In the genomic region with DNA sequence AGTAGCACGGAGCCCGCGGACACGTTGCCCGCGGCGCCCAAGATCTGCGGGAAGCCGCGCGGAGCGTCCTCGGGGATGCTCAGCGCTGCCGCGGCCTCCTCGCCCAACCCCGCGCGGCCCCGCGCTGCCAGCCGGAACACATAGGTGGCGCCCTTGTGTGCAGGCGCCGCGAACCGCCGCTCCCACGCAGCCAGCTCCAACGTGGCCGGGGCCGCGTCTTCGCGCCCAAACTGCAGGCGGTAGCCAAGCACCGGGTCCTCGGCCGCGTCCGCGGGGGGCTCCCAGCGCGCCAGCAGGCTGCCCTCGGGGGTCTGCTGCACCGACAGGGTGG, we compare ENCODE assay signal across 7 mouse cellular contexts. TPM values are rescaled to one million over a fixed set of nuclear protein-coding genes. Genes with fewer than 3 reads are reported as not detected.
DNase-seq lines count a peak whose midpoint lies in the region; ATAC-seq and TF ChIP-seq lines count a peak whose summit lies in the region.

No protein-coding gene starts in this region.

- no peak for TF ChIP-seq POLR2A in brain, embryonic 14.5 days (IDR thresholded peaks at IDR 0.05; ENCODE audit: borderline replicate concordance, extremely low read depth, insufficient read depth, insufficient read length, poor library complexity, severe bottlenecking)
- TF ChIP-seq POLR2A in myocyte (IDR thresholded peaks at IDR 0.05; ENCODE audit: insufficient read length, low read depth), result no peak

- H3K27me3 ChIP-seq in embryonic facial prominence, embryonic 13.5 days, result no peaks in the 10 kb centered on the region
- peaks cover 20% of the 10 kb centered on the region for H3K27me3 ChIP-seq in heart, embryonic 12.5 days (replicated peaks)
- H3K27me3 ChIP-seq in kidney, embryonic 15.5 days, result no peaks in the 10 kb centered on the region
- H3K27me3 ChIP-seq in liver, embryonic 12.5 days (replicated peaks), result peaks cover 62% of the 10 kb centered on the region
- H3K27me3 ChIP-seq in myocyte (ENCODE audit: control insufficient read depth, insufficient read depth, insufficient read length), result no peaks in the 10 kb centered on the region

- peaks cover 80% of the 10 kb centered on the region for H3K36me3 ChIP-seq in embryonic facial prominence, embryonic 13.5 days
- H3K36me3 ChIP-seq in heart, embryonic 12.5 days, result peaks cover 67% of the 10 kb centered on the region
- H3K36me3 ChIP-seq in kidney, embryonic 15.5 days, result peaks cover 76% of the 10 kb centered on the region
- peaks cover 48% of the 10 kb centered on the region for H3K36me3 ChIP-seq in liver, embryonic 12.5 days
- peaks cover 10% of the 10 kb centered on the region for H3K36me3 ChIP-seq in myocyte (ENCODE audit: control insufficient read depth, insufficient read depth)

- peak; percentile 66 for TF ChIP-seq CTCF in brain, embryonic 14.5 days (IDR thresholded peaks at IDR 0.05; ENCODE audit: borderline replicate concordance, extremely low read depth, insufficient read depth, insufficient read length)

- H3ac ChIP-seq in myocyte (ENCODE audit: control insufficient read depth, insufficient read length), result no peak overlapping the region

- peak overlapping the region; percentile 83 for H3K4me2 ChIP-seq in embryonic facial prominence, embryonic 13.5 days
- H3K4me2 ChIP-seq in heart, embryonic 12.5 days, result peak overlapping the region; percentile 89
- peak overlapping the region; percentile 95 for H3K4me2 ChIP-seq in kidney, embryonic 15.5 days
- peak overlapping the region; percentile 93 for H3K4me2 ChIP-seq in liver, embryonic 12.5 days
- H3K4me2 ChIP-seq in myocyte (ENCODE audit: low read depth), result no peak overlapping the region

- ATAC-seq in embryonic facial prominence, embryonic 13.5 days (ENCODE audit: insufficient number of reproducible peaks, insufficient read depth, low FRiP score, low TSS enrichment, low read depth), result peak; percentile 76
- ATAC-seq in heart, embryonic 12.5 days (ENCODE audit: insufficient number of reproducible peaks, low FRiP score), result peak; percentile 54
- ATAC-seq in kidney, embryonic 15.5 days (replicated peaks; ENCODE audit: low FRiP score), result peak; percentile 70
- ATAC-seq in liver, embryonic 12.5 days, result peak; percentile 46

- H3K4me1 ChIP-seq in embryonic facial prominence, embryonic 13.5 days, result peaks cover 25% of the 10 kb centered on the region
- H3K4me1 ChIP-seq in heart, embryonic 12.5 days (replicated peaks), result peaks cover 18% of the 10 kb centered on the region
- peaks cover 19% of the 10 kb centered on the region for H3K4me1 ChIP-seq in kidney, embryonic 15.5 days
- H3K4me1 ChIP-seq in liver, embryonic 12.5 days, result peaks cover 19% of the 10 kb centered on the region

- H3K9me3 ChIP-seq in embryonic facial prominence, embryonic 13.5 days, result no peaks in the 10 kb centered on the region
- no peaks in the 10 kb centered on the region for H3K9me3 ChIP-seq in heart, embryonic 12.5 days (replicated peaks)
- no peaks in the 10 kb centered on the region for H3K9me3 ChIP-seq in kidney, embryonic 15.5 days (replicated peaks)
- no peaks in the 10 kb centered on the region for H3K9me3 ChIP-seq in liver, embryonic 12.5 days (replicated peaks)

- under 1% methylated on average over 47 of the region's 47 CpGs for WGBS in embryonic facial prominence, embryonic 13.5 days
- 1% methylated on average over 45 of the region's 47 CpGs for WGBS in heart, embryonic 12.5 days
- WGBS in kidney, embryonic 15.5 days, result 1% methylated on average over 47 of the region's 47 CpGs
- 5% methylated on average over 47 of the region's 47 CpGs for WGBS in liver, embryonic 12.5 days (ENCODE audit: insufficient replicate concordance)

- H3K9ac ChIP-seq in embryonic facial prominence, embryonic 13.5 days, result peak overlapping the region; percentile 73
- H3K9ac ChIP-seq in heart, embryonic 12.5 days, result peak overlapping the region; percentile 65
- H3K9ac ChIP-seq in kidney, embryonic 15.5 days, result peak overlapping the region; percentile 64
- peak overlapping the region; percentile 58 for H3K9ac ChIP-seq in liver, embryonic 12.5 days

- H3K27ac ChIP-seq in embryonic facial prominence, embryonic 13.5 days, result peak overlapping the region; percentile 80
- no peak overlapping the region for H3K27ac ChIP-seq in heart, embryonic 12.5 days (ENCODE audit: poor library complexity, severe bottlenecking)
- peak overlapping the region; percentile 81 for H3K27ac ChIP-seq in kidney, embryonic 15.5 days
- no peak overlapping the region for H3K27ac ChIP-seq in liver, embryonic 12.5 days

- H3K79me2 ChIP-seq in myocyte (ENCODE audit: control insufficient read depth, insufficient read depth), result no peaks in the 10 kb centered on the region

- peak overlapping the region; percentile 51 for H3K4me3 ChIP-seq in embryonic facial prominence, embryonic 13.5 days
- peak overlapping the region; percentile 52 for H3K4me3 ChIP-seq in heart, embryonic 12.5 days
- H3K4me3 ChIP-seq in kidney, embryonic 15.5 days (replicated peaks), result peak overlapping the region; percentile 56
- H3K4me3 ChIP-seq in liver, embryonic 12.5 days, result peak overlapping the region; percentile 54
- H3K4me3 ChIP-seq in myocyte, result no peak overlapping the region

- peak; percentile 81 for DNase-seq in brain, embryonic 14.5 days (ENCODE audit: low read depth)
- peak; percentile 61 to 68 for DNase-seq in spleen, postnatal 36 days (ENCODE audit: low spot score in 2 of 2)

TF ChIP-seq in myocyte, 11 proteins besides CTCF, POLR2A, EP300 and RAD21:
- TF ChIP-seq SRF (IDR thresholded peaks at IDR 0.05; ENCODE audit: control insufficient read depth, insufficient read length, low read depth) (no peak), POLR2AphosphoS2 (IDR thresholded peaks at IDR 0.05; ENCODE audit: insufficient read length, low read depth) (peak; percentile 20), MYOG (IDR thresholded peaks at IDR 0.05; ENCODE audit: control insufficient read depth in 1 of 3, insufficient read depth in 1 of 3, insufficient read length in 2 of 3, low read depth in 2 of 3) (no peak), CEBPB (IDR thresholded peaks at IDR 0.05; ENCODE audit: insufficient read depth, poor library complexity, severe bottlenecking) (no peak)

RNA-seq across cellular contexts. Expression of gene Ptprs, which starts 50.7 kb away (rescaled TPM):
- 1,311 and 1,669 TPM in 2 replicates for polyA plus RNA-seq in brain, embryonic 14.5 days (2012; rRNA removed)
- 120 and 121 TPM in 2 replicates for polyA plus RNA-seq in embryonic facial prominence, embryonic 13.5 days (2015; fragmentation: Nextera tagmentation; extraction: Ambion mirVana)
- 86.8 and 90.2 TPM in 2 replicates for polyA plus RNA-seq in heart, embryonic 12.5 days (2016; fragmentation: Nextera tagmentation; extraction: Ambion mirVana)
- 81.5 and 95.6 TPM in 2 replicates for polyA plus RNA-seq in kidney, embryonic 15.5 days (2015; fragmentation: Nextera tagmentation; extraction: Ambion mirVana)
- 19.3 and 21.2 TPM in 2 replicates for polyA plus RNA-seq in liver, embryonic 12.5 days (2016; fragmentation: Nextera tagmentation; extraction: Ambion mirVana)
- 116 TPM for polyA plus RNA-seq in myocyte (2012; fragmentation: generic; extraction: Trizol)

Comparison
In these comparisons a context has a peak if more than half of its experiments do, and no peak if none do; other contexts are left out.
1. H3K27ac ChIP-seq: peak in embryonic facial prominence, embryonic 13.5 days (single experiment) and kidney, embryonic 15.5 days (single experiment); none in heart, embryonic 12.5 days (single experiment) and liver, embryonic 12.5 days (single experiment).
2. RNA of gene Ptprs, which starts 50.7 kb away (polyA plus RNA-seq): 1,311 to 1,669 TPM in brain, embryonic 14.5 days; 120 to 121 TPM in embryonic facial prominence, embryonic 13.5 days, 116 TPM in myocyte (single experiment), 81.5 to 95.6 TPM in kidney, embryonic 15.5 days, 86.8 to 90.2 TPM in heart, embryonic 12.5 days and 19.3 to 21.2 TPM in liver, embryonic 12.5 days; every median in the first group is over 10 times any median in the second.
3. Peak in every context shown above with its lines, with median percentiles within 50 percentile points of each other: ATAC-seq and H3K9ac ChIP-seq.